Mouse (Mus musculus) limb, embryonic 12.5 days (tissue): ENCODE results near the gene Tmed2. TPM values are rescaled to one million over a fixed set of nuclear protein-coding genes. Genes with fewer than 3 reads are reported as not detected.
A peak's percentile ranks its signal among the peaks of the same experiment; 100 is the strongest.
"Not testable (repeated sequence)": the region's sequence is repeated elsewhere in the genome, so short reads cannot be mapped to it uniquely, and the experiment has no call there.

Experiments used
- ATAC-seq: fragments of 200-750 bp; cut with Nextera tagmentation; 2 replicates; pipeline ENCODE4 v1.8.0; 2017; ENCODE audit warnings: low read depth, moderate TSS enrichment; ENCODE audit not compliant: insufficient number of reproducible peaks, insufficient read depth, low FRiP score, low TSS enrichment
- H3K27ac ChIP-seq: fragments of 300-500 bp; sonication (generic); 2 replicates; pipeline ENCODE4 v1.5.1; 2016; ENCODE audit warnings: mild to moderate bottlenecking, moderate library complexity
- H3K27me3 ChIP-seq: fragments of 300-500 bp; sonication (generic); 2 replicates; pipeline ENCODE4 v1.6.1; 2016; ENCODE audit warnings: mild to moderate bottlenecking, moderate library complexity
- H3K36me3 ChIP-seq: fragments of 300-500 bp; sonication (generic); 2 replicates; pipeline ENCODE4 v1.6.1; 2016; ENCODE audit warnings: mild to moderate bottlenecking, moderate library complexity
- H3K4me1 ChIP-seq: fragments of 300-500 bp; sonication (generic); replicated peaks from 2 replicates; pipeline ENCODE4 v1.6.1; 2016
- H3K4me2 ChIP-seq: fragments of 300-500 bp; sonication (generic); 2 replicates; pipeline ENCODE4 v1.6.1; 2016; ENCODE audit warnings: mild to moderate bottlenecking, moderate library complexity
- H3K4me3 ChIP-seq: fragments of 300-500 bp; sonication (generic); replicated peaks from 2 replicates; pipeline ENCODE4 v1.5.1; 2016; ENCODE audit warnings: mild to moderate bottlenecking
- H3K9ac ChIP-seq: fragments of 300-500 bp; sonication (generic); replicated peaks from 2 replicates; pipeline ENCODE4 v1.6.1; 2016; ENCODE audit warnings: mild to moderate bottlenecking, moderate library complexity
- H3K9me3 ChIP-seq: fragments of 300-500 bp; sonication (generic); 2 replicates; pipeline ENCODE4 v1.6.1; 2016; ENCODE audit warnings: mild to moderate bottlenecking, moderate library complexity
- WGBS: fragments of 180-500 bp; shearing (Covaris S2); methylation state at CpG from one replicate; pipeline ENCODE4 v1.1.7; 2016; 5-methylcytosine and 5-hydroxymethylcytosine counted together
- polyA plus RNA-seq: library from polyadenylated mRNA; unstranded; fragments of >200 nt; fragmentation: Nextera tagmentation; extraction: Ambion mirVana; gene quantifications from 2 replicates; pipeline ENCODE4 v1.2.1, GENCODE M21; 2016

The Tmed2 gene
- polyA plus RNA-seq, 1 experiment from 2014 or later: 484 TPM

- peak; percentile 85 for ATAC-seq
- under 1% methylated on average over 51 of the region's 51 CpGs for WGBS
These were observed 38.3 kb downstream of the Tmed2 start, which contains the start of the genes Eif2b1 and Gtf2h3 for GRCm38 (mm10) chr5:124578633-124579317. Gene Eif2b1, minus strand, starts transcription at chr5:124579131. Gene Gtf2h3, plus strand, starts transcription at chr5:124579140.

GRCm38 (mm10) chr5:124582515-124582914, 42.0 kb downstream of the Tmed2 start:
- Histone ChIP-seq H3K36me3 (peaks cover 56% of the 10 kb centered on the region), H3K4me1 (peaks cover 18% of the 10 kb centered on the region), H3K4me3 (no peak overlapping the region), H3K4me2 (no peak overlapping the region), H3K9me3 (no peaks in the 10 kb centered on the region), H3K9ac (no peak overlapping the region), H3K27ac (no peak overlapping the region), H3K27me3 (no peaks in the 10 kb centered on the region)
- no peak for ATAC-seq
- 87% methylated on average over 5 of the region's 5 CpGs for WGBS

More at GRCm38 (mm10) chr5:124578633-124579317, 38.3 kb downstream of the Tmed2 start, which contains the start of the genes Eif2b1 and Gtf2h3:
- Histone ChIP-seq H3K9me3 (no peaks in the 10 kb centered on the region), H3K36me3 (peaks cover 56% of the 10 kb centered on the region), H3K9ac (peak within 1 kb of the TSS; percentile 78), H3K4me1 (peaks cover 18% of the 10 kb centered on the region), H3K4me3 (peak within 1 kb of the TSS; percentile 80), H3K4me2 (peak within 1 kb of the TSS; percentile 90), H3K27me3 (no peaks in the 10 kb centered on the region), H3K27ac (no peak within 1 kb of the TSS)

- no peak overlapping the region for H3K4me2 ChIP-seq
- ATAC-seq: no peak
- no peaks in the 10 kb centered on the region for H3K9me3 ChIP-seq
- no peak overlapping the region for H3K4me3 ChIP-seq
- 95% methylated on average over 3 of the region's 3 CpGs for WGBS
- no peak overlapping the region for H3K9ac ChIP-seq
- H3K27ac ChIP-seq: no peak overlapping the region
- H3K4me1 ChIP-seq: no peaks in the 10 kb centered on the region
- peaks cover 85% of the 10 kb centered on the region for H3K36me3 ChIP-seq
- H3K27me3 ChIP-seq: no peaks in the 10 kb centered on the region
These were observed 52.3 kb downstream of the Tmed2 start for GRCm38 (mm10) chr5:124592768-124593167.

DNA sequence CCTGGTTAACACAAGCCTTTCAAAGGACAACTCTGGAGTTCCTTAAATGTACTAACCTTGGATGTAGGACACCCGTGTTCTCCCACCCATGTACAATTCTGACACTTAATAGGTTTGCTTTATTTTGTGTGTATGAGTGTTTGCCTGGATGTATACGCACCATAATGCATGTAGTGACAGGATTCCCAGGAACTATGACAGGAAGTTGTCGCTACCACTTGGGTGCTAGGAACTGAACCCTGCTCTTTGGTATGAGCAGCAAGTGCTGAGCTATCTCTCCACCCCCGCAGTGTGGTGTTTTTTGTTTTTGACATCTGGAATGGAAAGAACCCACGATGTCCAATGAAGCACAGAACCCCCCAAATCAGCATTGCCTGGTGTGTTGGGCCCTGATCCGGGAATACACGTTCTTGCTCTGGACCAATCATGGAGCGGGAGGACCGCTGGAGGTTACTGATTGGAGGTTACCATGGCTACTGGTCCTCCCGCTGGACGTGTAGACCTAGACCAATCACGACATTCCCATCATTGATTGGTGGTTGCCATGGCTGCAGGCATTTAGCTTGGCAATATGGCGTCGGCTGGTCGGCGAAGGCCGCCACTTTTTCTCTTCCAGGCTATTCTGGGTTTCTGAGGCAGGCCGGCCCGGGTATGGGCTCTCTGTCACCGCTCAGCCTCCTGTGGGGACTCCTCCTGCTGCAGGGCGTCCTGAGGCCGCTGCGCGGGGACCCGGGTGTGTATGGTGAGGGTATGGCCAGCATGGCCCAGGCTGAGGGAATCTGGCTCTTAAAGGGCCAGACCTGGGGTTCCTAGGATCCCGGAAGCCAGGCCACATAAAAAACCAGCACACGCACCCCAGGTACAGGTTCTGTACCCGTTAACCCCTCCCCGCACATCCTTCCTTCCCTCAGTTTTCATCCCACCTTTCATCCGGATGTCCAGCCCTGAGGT, 58.0 kb downstream of the Tmed2 start:
- ATAC-seq: peak; percentile 99
- Histone ChIP-seq H3K9me3 (no peaks in the 10 kb centered on the region), H3K4me3 (peak overlapping the region; percentile 85), H3K27ac (no peak overlapping the region), H3K9ac (peak overlapping the region; percentile 66), H3K27me3 (no peaks in the 10 kb centered on the region), H3K4me1 (peaks cover 11% of the 10 kb centered on the region), H3K4me2 (peak overlapping the region; percentile 92), H3K36me3 (peaks cover 43% of the 10 kb centered on the region)
- WGBS: 7% methylated on average over 30 of the region's 30 CpGs

DNA sequence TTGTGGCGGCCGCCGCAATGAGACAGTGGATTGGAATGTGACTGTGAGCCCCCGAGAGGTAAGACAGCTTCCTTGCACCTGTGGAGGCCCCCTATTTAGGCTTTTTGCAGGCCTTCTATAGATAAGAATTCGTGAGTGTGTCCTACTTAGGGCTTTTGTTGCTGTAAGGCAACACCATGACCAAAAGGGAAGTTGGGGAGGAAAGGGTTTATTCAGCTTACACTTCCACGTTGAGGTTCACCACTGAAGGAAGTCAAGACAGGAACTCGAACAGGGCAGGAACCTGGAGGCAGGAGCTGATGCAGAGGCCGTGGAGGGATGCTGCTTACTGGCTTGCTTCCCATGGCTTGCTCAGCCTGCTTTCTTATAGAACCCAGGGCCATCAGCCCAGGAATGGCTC, 59.2 kb downstream of the Tmed2 start:
- ATAC-seq, H3K27ac ChIP-seq, H3K27me3 ChIP-seq, H3K9me3 ChIP-seq, H3K4me2 ChIP-seq, H3K9ac ChIP-seq: not testable (repeated sequence)
- H3K4me3 ChIP-seq: 0 out of 2 replicates have a peak overlapping the region, but pooled peaks have one; percentile 85
- H3K36me3 ChIP-seq: peaks cover 33% of the 10 kb centered on the region
- 60% methylated on average over 8 of the region's 8 CpGs for WGBS
- peaks cover 11% of the 10 kb centered on the region for H3K4me1 ChIP-seq

Other genes with a start within 250 kb of the Tmed2 start
- gene Mphosph9, start 212.7 kb upstream of the Tmed2 start, polyA plus RNA-seq: 18.8 and 19.7 TPM in 2 replicates
- gene 2810006K23Rik, start 212.6 kb upstream of the Tmed2 start, polyA plus RNA-seq: 15.8 and 17.2 TPM in 2 replicates
- gene Cdk2ap1, start 177.6 kb upstream of the Tmed2 start, polyA plus RNA-seq: 68.4 and 218 TPM in 2 replicates
- 89.0 and 109 TPM in 2 replicates for gene Sbno1, start 114.7 kb upstream of the Tmed2 start, polyA plus RNA-seq
- gene Kmt5a, start 100.8 kb upstream of the Tmed2 start, polyA plus RNA-seq: 49.8 and 60.6 TPM in 2 replicates
- gene Rilpl2, start 62.3 kb upstream of the Tmed2 start, polyA plus RNA-seq: 28.3 and 31.4 TPM in 2 replicates
- gene Snrnp35, start 57.6 kb upstream of the Tmed2 start, polyA plus RNA-seq: 27.0 and 30.5 TPM in 2 replicates
- 27.5 and 31.5 TPM in 2 replicates for gene Rilpl1, start 9.3 kb upstream of the Tmed2 start, polyA plus RNA-seq
- 18.5 and 19.9 TPM in 2 replicates for gene Ddx55, start 12.2 kb downstream of the Tmed2 start, polyA plus RNA-seq
- 71.2 and 74.7 TPM in 2 replicates for gene Eif2b1, start 38.4 kb downstream of the Tmed2 start, polyA plus RNA-seq
- 86.6 and 90.0 TPM in 2 replicates for gene Gtf2h3, start 38.4 kb downstream of the Tmed2 start, polyA plus RNA-seq
- 50.0 and 51.2 TPM in 2 replicates for gene Atp6v0a2, start 87.9 kb downstream of the Tmed2 start, polyA plus RNA-seq
- 0.04 and 0.09 TPM in 2 replicates for gene Dnah10, start 184.4 kb downstream of the Tmed2 start, polyA plus RNA-seq